Mouse (Mus musculus) lung, embryonic 14.5 days (tissue): ENCODE results near the gene Mafk. TPM values are rescaled to one million over a fixed set of nuclear protein-coding genes. Genes with fewer than 3 reads are reported as not detected.
A peak's percentile ranks its signal among the peaks of the same experiment; 100 is the strongest.
"Not testable (repeated sequence)": the region's sequence is repeated elsewhere in the genome, so short reads cannot be mapped to it uniquely, and the experiment has no call there.

ENCODE experiments used
- ATAC-seq: fragments of 200-750 bp; cut with Nextera tagmentation; 2 replicates; pipeline ENCODE4 v1.8.0; 2017; ENCODE audit warnings: mild to moderate bottlenecking, moderate TSS enrichment, moderate library complexity; ENCODE audit not compliant: insufficient read depth
- DNase-seq: peaks from one replicate; pipeline ENCODE4 v3.0.0-alpha.2; 2015
- H3K27ac ChIP-seq: fragments of 300-500 bp; sonication (generic); 2 replicates; pipeline ENCODE4 v1.5.1; 2014; ENCODE audit warnings: low read depth, mild to moderate bottlenecking, moderate library complexity
- H3K27me3 ChIP-seq: fragments of 300-500 bp; sonication (generic); 2 replicates; pipeline ENCODE4 v1.6.1; 2014; ENCODE audit warnings: low read length, control low read depth; ENCODE audit not compliant: insufficient read depth
- H3K36me3 ChIP-seq: fragments of 300-500 bp; sonication (generic); 2 replicates; pipeline ENCODE4 v1.6.1; 2014; ENCODE audit warnings: control low read depth; ENCODE audit not compliant: insufficient read depth
- H3K4me1 ChIP-seq: fragments of 300-500 bp; sonication (generic); 2 replicates; pipeline ENCODE4 v1.6.1; 2014; ENCODE audit warnings: antibody characterized with exemption, control low read depth; ENCODE audit not compliant: insufficient read depth
- H3K4me2 ChIP-seq: fragments of 300-500 bp; sonication (generic); 2 replicates; pipeline ENCODE4 v1.6.1; 2014; ENCODE audit warnings: mild to moderate bottlenecking
- H3K4me3 ChIP-seq: fragments of 300-500 bp; sonication (generic); 2 replicates; pipeline ENCODE4 v1.5.1; 2014; ENCODE audit warnings: low read depth, low read length
- H3K9ac ChIP-seq: fragments of 300-500 bp; sonication (generic); 2 replicates; pipeline ENCODE4 v1.6.1; 2014
- H3K9me3 ChIP-seq: fragments of 300-500 bp; sonication (generic); 2 replicates; pipeline ENCODE4 v1.6.1; 2016; ENCODE audit warnings: low read depth, low read length, control low read depth
- CTCF ChIP-seq: IDR thresholded peaks from 2 replicates; pipeline ENCODE4 v1.5.1; 2016; ENCODE audit warnings: antibody characterized with exemption, low read depth
- WGBS: fragments of 180-500 bp; shearing (Covaris S2); extraction: QIAGEN DNeasy Blood & Tissue Kit; methylation state at CpG from one replicate; pipeline ENCODE4 v1.1.7; 2014; 5-methylcytosine and 5-hydroxymethylcytosine counted together
- polyA plus RNA-seq: library from polyadenylated mRNA; unstranded; fragments of >200 nt; fragmentation: Nextera tagmentation; extraction: Ambion mirVana; gene quantifications from 2 replicates; pipeline ENCODE4 v1.2.1, GENCODE M21; 2014

The Mafk gene
- 8.0 and 10.0 TPM in 2 replicates for polyA plus RNA-seq

GRCm38 (mm10) chr5:139791227-139792158 lies at the start of gene Mafk:
Gene Mafk, plus strand, starts transcription at chr5:139791513.
- H3K4me1 ChIP-seq = peaks cover 25% of the 10 kb centered on the region
- H3K9me3 ChIP-seq = no peaks in the 10 kb centered on the region
- H3K9ac ChIP-seq = peak within 1 kb of the TSS; percentile 77
- 0 out of 2 replicates have a peak, but pooled peaks have one; percentile 29 for TF ChIP-seq CTCF
- under 1% methylated on average over 92 of the region's 92 CpGs for WGBS
- H3K4me2 ChIP-seq = peak within 1 kb of the TSS; percentile 100
- H3K36me3 ChIP-seq = no peaks in the 10 kb centered on the region
- no peaks in the 10 kb centered on the region for H3K27me3 ChIP-seq
- peak within 1 kb of the TSS; percentile 91 for H3K4me3 ChIP-seq
- DNase-seq (peak; percentile 98), ATAC-seq (peak; percentile 88)
- H3K27ac ChIP-seq = peak within 1 kb of the TSS; percentile 80

- not testable (repeated sequence) for H3K9me3 ChIP-seq, H3K27ac ChIP-seq, H3K36me3 ChIP-seq, H3K4me3 ChIP-seq, H3K27me3 ChIP-seq, H3K4me2 ChIP-seq, ATAC-seq, H3K9ac ChIP-seq, H3K4me1 ChIP-seq
- peak; percentile 52 for DNase-seq
- 30% methylated on average over 3 of the region's 3 CpGs for WGBS
These were observed 48.7 kb upstream of the Mafk start for GRCm38 (mm10) chr5:139742640-139743039.

- 3% methylated on average over 3 of the region's 3 CpGs for WGBS
- no peak overlapping the region for H3K27ac ChIP-seq
- H3K9ac ChIP-seq = no peak overlapping the region
- no peak overlapping the region for H3K4me3 ChIP-seq
- DNase-seq (peak; percentile 76), ATAC-seq (peak; percentile 68)
- peaks cover 8% of the 10 kb centered on the region; the same call in 1 of the 2 replicates for H3K36me3 ChIP-seq
- H3K4me2 ChIP-seq = no peak overlapping the region
- H3K27me3 ChIP-seq = no peaks in the 10 kb centered on the region
- H3K9me3 ChIP-seq = no peaks in the 10 kb centered on the region
- TF ChIP-seq CTCF = peak; percentile 85
- no peaks in the 10 kb centered on the region for H3K4me1 ChIP-seq
These were observed 45.5 kb upstream of the Mafk start for GRCm38 (mm10) chr5:139745771-139746170.

- DNase-seq (no peak), ATAC-seq (no peak)
- Histone ChIP-seq H3K9ac (no peak overlapping the region), H3K9me3 (no peaks in the 10 kb centered on the region), H3K4me3 (no peak overlapping the region), H3K4me1 (no peaks in the 10 kb centered on the region), H3K27ac (no peak overlapping the region), H3K27me3 (no peaks in the 10 kb centered on the region), H3K36me3 (peaks cover 38% of the 10 kb centered on the region), H3K4me2 (no peak overlapping the region)
- WGBS = 78% methylated on average over 16 of the region's 16 CpGs
- TF ChIP-seq CTCF = no peak
These were observed 41.7 kb upstream of the Mafk start for GRCm38 (mm10) chr5:139749413-139750125.

- no peak overlapping the region for H3K4me3 ChIP-seq
- H3K36me3 ChIP-seq = peaks cover 48% of the 10 kb centered on the region
- H3K4me1 ChIP-seq = no peaks in the 10 kb centered on the region
- DNase-seq = peak; percentile 83
- H3K4me2 ChIP-seq = no peak overlapping the region
- no peak overlapping the region for H3K9ac ChIP-seq
- H3K9me3 ChIP-seq = no peaks in the 10 kb centered on the region
- H3K27me3 ChIP-seq = no peaks in the 10 kb centered on the region
- no peak overlapping the region for H3K27ac ChIP-seq
- peak; percentile 20; the same call in 1 of the 2 replicates for ATAC-seq
- TF ChIP-seq CTCF = peak; percentile 96
These were observed 40.8 kb upstream of the Mafk start for GRCm38 (mm10) chr5:139750535-139750934.

- Histone ChIP-seq H3K27ac (no peak overlapping the region), H3K4me2 (no peak overlapping the region), H3K9ac (no peak overlapping the region), H3K4me3 (no peak overlapping the region), H3K27me3 (no peaks in the 10 kb centered on the region), H3K9me3 (no peaks in the 10 kb centered on the region), H3K4me1 (no peaks in the 10 kb centered on the region), H3K36me3 (peaks cover 90% of the 10 kb centered on the region)
- WGBS = 26% methylated on average over 12 of the region's 12 CpGs
- DNase-seq (peak; percentile 73), ATAC-seq (0 out of 2 replicates have a peak, but pooled peaks have one; percentile 9)
- peak; percentile 84 for TF ChIP-seq CTCF
These were observed 36.6 kb upstream of the Mafk start for GRCm38 (mm10) chr5:139754753-139755152.

- ATAC-seq (no peak), DNase-seq (no peak)
- H3K27me3 ChIP-seq = no peaks in the 10 kb centered on the region
- TF ChIP-seq CTCF = no peak
- no peak overlapping the region for H3K27ac ChIP-seq
- peaks cover 92% of the 10 kb centered on the region for H3K36me3 ChIP-seq
- H3K4me3 ChIP-seq = no peak overlapping the region
- no peak overlapping the region for H3K4me2 ChIP-seq
- WGBS = 88% methylated on average over 12 of the region's 12 CpGs
- no peaks in the 10 kb centered on the region for H3K9me3 ChIP-seq
- H3K9ac ChIP-seq = no peak overlapping the region
- H3K4me1 ChIP-seq = no peaks in the 10 kb centered on the region
These were observed 35.2 kb upstream of the Mafk start for GRCm38 (mm10) chr5:139756135-139756534.
